Mouse (Mus musculus) kidney, adult 2 months (tissue): ENCODE measurements around the gene Olfml2a.

Source experiments
- CTCF ChIP-seq: fragments of 200-500 bp; conservative IDR thresholded peaks from 2 replicates; pipeline ENCODE4 v1.5.1; 2011; ENCODE audit warnings: low read depth, mild to moderate bottlenecking, control low read depth, low read length, moderate library complexity, mixed read lengths; ENCODE audit not compliant: insufficient read depth, insufficient read length
- POLR2A ChIP-seq: fragments of 200-500 bp; IDR thresholded peaks from one replicate; pipeline ENCODE4 v1.6.1; 2011; ENCODE audit warnings: low read depth, low read length, control low read depth

GRCm38 (mm10) chr2:38921374-38921773 lies 10.4 kb upstream of the Olfml2a start:
- no peak for TF ChIP-seq CTCF
- TF ChIP-seq POLR2A, result no peak
